10 mouse cellular contexts compared by ENCODE assay signal in genomic region chrY:90740013-90740561, GRCm38 (mm10). TPM values are rescaled to one million over a fixed set of nuclear protein-coding genes. Genes with fewer than 3 reads are reported as not detected.
A peak's percentile ranks its signal among the peaks of the same experiment; 100 is the strongest.
DNase-seq lines count a peak whose midpoint lies in the region; ATAC-seq and TF ChIP-seq lines count a peak whose summit lies in the region.
"Had no signal": no experiment of that assay in that cellular context is flagged by ENCODE, and none has a peak within 500 bp of the region (broad histone marks: within the 10 kb centered on the region; RNA-seq: fewer than 3 reads in every experiment).

No protein-coding gene starts in this region.

- in situ Hi-C loops in ES-E14 (cut with MboI; ENCODE audit: low sequenced_read_pairs in 2 of 2, unreplicated experiment in 2 of 2) = no loop called here

- WGBS in limb, embryonic 10.5 days = 50% methylated on average over 14 of the region's 14 CpGs

- no peaks in the 10 kb centered on the region for H3K27me3 ChIP-seq in limb, embryonic 10.5 days (ENCODE audit: low read depth, poor library complexity, severe bottlenecking)
- H3K27me3 ChIP-seq: megakaryocyte, embryonic 14.5 days had no signal

- peak; percentile 65 for DNase-seq in kidney, adult 9 months
- DNase-seq in kidney, adult 11 months = no peak
- DNase-seq in ES-E14 (ENCODE audit: low read depth, low spot score) = peak; percentile 99
- DNase-seq in cerebellum, adult 9-11 months = peak; percentile 74
- peak; percentile 45 to 59 for DNase-seq in gastrocnemius, postnatal 4 days (ENCODE audit: low spot score in 2 of 2)
- DNase-seq in limb, embryonic 10.5 days (ENCODE audit: low spot score) = peak; percentile 77
- peak; percentile 36 to 71 for DNase-seq in thymus, postnatal 36 days

- H3K4me3 ChIP-seq in ES-E14 (ENCODE audit: insufficient read depth in 1 of 2, low read depth in 1 of 2, low read length in 2 of 2, poor library complexity in 1 of 2, severe bottlenecking in 1 of 2) = no peak overlapping the region
- no peak overlapping the region for H3K4me3 ChIP-seq in limb, embryonic 10.5 days

- H3K36me3 ChIP-seq in ES-E14 (ENCODE audit: control insufficient read depth, insufficient read depth, low read length, poor library complexity, severe bottlenecking) = peaks cover 69% of the 10 kb centered on the region
- peaks cover 54% of the 10 kb centered on the region for H3K36me3 ChIP-seq in limb, embryonic 10.5 days

- H3K9ac ChIP-seq in ES-E14 (ENCODE audit: insufficient read depth, low read depth, low read length, poor library complexity, severe bottlenecking) = no peak overlapping the region

- ATAC-seq in neutrophil, adult 5-6 weeks (ENCODE audit: extremely low read depth, insufficient number of reproducible peaks, low FRiP score, poor library complexity, severe bottlenecking) = peak; percentile 7; the same call in 1 of the 2 replicates

- H3K27ac ChIP-seq in ES-E14 (ENCODE audit: insufficient read depth, low read depth, low read length, poor library complexity, severe bottlenecking) = no peak overlapping the region
- H3K27ac ChIP-seq in limb, embryonic 10.5 days = no peak overlapping the region

- H3K4me1 ChIP-seq in ES-E14 (ENCODE audit: control insufficient read depth in 2 of 2, insufficient read depth in 2 of 2, low read length in 2 of 2, poor library complexity in 1 of 2) = no peaks in the 10 kb centered on the region
- no peaks in the 10 kb centered on the region for H3K4me1 ChIP-seq in limb, embryonic 10.5 days
- H3K4me1 ChIP-seq: megakaryocyte, embryonic 14.5 days had no signal

- H3K9me3 ChIP-seq in ES-E14 (ENCODE audit: control insufficient read depth, insufficient read depth, low read depth, low read length) = 0 out of 2 replicates have a peak, but pooled peaks cover 7% of the 10 kb centered on the region
- H3K9me3 ChIP-seq in limb, embryonic 10.5 days (replicated peaks) = peaks cover 44% of the 10 kb centered on the region

TF ChIP-seq in ES-E14, 5 proteins besides CTCF, POLR2A, EP300 and RAD21:
- no peak for TF ChIP-seq ZNF384 (IDR thresholded peaks at IDR 0.05; ENCODE audit: low read depth, low read length)
- TF ChIP-seq ZC3H11A (IDR thresholded peaks at IDR 0.05; ENCODE audit: borderline replicate concordance, low read depth, low read length) = no peak
- no peak for TF ChIP-seq MAFK (IDR thresholded peaks at IDR 0.05; ENCODE audit: insufficient read depth, low read depth, low read length)
- no peak for TF ChIP-seq CHD2 (IDR thresholded peaks at IDR 0.05; ENCODE audit: low read depth, low read length)
- no peak for TF ChIP-seq HCFC1 (IDR thresholded peaks at IDR 0.05; ENCODE audit: borderline replicate concordance, insufficient read depth, low read length)

RNA-seq across cellular contexts. Expression of gene Gm21860, which starts 14.5 kb away (rescaled TPM):
- not detected in 2 replicates for total RNA-seq in ES-E14 (2012; rRNA removed)
- not detected for total RNA-seq in gastrocnemius, postnatal 4 days (2021)
- polyA plus RNA-seq in limb, embryonic 10.5 days (2016; fragmentation: Nextera tagmentation; extraction: Ambion mirVana) = not detected in 2 replicates
- not detected in 2 replicates for total RNA-seq in neutrophil, adult 5-6 weeks (2017)
- polyA plus RNA-seq: cortical plate, adult 2 months had no signal

RNA-seq across cellular contexts. Expression of gene Gm47283, which starts 44.5 kb away (rescaled TPM):
- total RNA-seq in ES-E14 (2012; rRNA removed) = not detected in 2 replicates
- total RNA-seq in gastrocnemius, postnatal 4 days (2021) = not detected
- not detected in 2 replicates for polyA plus RNA-seq in limb, embryonic 10.5 days (2016; fragmentation: Nextera tagmentation; extraction: Ambion mirVana)
- not detected in 2 replicates for total RNA-seq in neutrophil, adult 5-6 weeks (2017)
- polyA plus RNA-seq: cortical plate, adult 2 months had no signal
